Mouse (Mus musculus) ES-Bruce4 (cell line): ENCODE results near the gene Kif17.

Experiments
- CTCF ChIP-seq: IDR thresholded peaks from one replicate; pipeline ENCODE4 v1.8.1; 2011; ENCODE audit warnings: low read depth, low read length
- POLR2A ChIP-seq: IDR thresholded peaks from one replicate; pipeline ENCODE4 v1.8.1; 2011; ENCODE audit warnings: low read length; ENCODE audit not compliant: insufficient read depth

DNA sequence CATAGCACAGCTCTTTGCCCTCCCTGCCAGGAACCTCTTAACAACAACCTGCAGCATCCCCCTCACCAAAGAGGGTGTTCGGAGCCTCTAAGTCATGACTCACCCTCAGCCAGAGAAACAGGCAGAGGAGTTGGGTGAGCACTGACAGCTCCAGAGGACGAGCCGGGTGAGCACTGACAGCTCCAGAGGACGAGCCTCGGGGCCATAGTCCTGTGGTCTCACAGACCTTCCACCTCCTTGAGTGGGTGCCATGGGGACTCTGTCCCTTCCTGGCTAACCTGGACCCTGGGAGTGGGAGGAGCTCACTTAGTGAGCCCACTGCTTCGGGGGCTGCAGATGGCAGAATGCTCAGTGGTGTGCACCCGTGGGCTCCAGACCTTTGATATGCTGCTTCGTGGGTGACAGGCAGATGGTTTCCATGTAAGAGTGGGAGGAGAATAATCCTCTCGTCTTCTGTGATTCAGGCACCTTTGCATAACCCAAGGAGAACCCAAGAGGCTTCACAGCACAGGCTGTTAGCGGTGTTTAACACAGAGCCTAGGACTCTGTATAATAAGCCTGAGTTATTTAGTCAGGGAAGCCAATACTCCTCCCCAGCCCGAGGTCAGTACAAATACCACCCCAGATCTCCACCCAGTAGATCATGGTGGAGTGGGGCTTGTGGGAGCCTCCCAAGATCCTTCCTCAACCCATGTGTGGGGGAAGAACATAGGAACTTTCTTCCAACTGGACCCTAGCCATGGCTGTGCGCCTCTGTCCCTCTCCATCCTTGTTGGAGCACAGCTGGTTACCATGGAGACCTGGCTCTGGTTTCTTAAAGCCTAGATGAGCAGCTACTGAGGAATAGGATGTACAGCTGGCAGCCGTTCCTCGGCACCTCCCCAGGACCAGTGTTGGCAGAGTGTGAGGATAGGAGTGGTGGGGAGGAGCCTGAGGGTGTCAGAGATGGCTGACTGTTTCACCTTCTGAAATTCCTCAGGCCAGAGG is 22.1 kb downstream of the Kif17 start:
- TF ChIP-seq POLR2A, result no peak
- TF ChIP-seq CTCF, result no peak
